ENCODE assay signal across 8 mouse cellular contexts in the genomic region with DNA sequence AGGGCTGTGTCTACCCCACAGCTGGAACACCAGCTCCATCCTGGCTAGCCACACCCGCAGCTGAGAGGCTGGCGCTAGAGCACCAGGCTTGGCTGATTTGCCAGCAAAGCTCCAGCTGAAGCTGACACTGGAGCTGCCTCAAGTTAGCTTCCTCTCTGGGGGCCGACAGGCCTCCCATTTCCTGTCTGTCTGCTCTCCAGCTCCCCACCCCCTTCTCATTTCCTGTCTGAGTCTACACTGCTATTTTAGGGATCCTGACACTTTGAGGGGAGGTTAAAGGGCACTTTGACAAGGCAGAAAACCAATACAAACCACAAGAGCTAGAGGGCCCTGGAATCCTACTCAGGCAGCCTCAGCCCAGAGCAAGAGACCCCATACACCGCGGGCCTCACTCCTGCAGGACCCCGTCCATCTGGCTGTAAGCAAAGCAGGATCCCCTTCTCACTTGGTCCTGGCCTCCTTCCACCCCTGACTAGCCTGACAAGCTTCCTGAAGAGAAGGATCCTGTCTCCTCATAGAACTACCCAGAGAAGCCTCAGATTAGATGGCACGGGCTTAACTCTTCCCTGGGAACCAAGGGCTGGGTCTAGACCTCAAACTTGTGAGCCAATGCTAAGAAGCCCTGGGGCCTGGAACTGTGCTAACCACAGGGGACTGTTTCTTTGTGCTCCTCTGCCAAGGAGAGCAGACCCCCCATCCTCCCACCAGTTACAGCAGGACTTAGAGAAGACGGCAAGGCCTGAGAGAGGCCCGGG. TPM values are rescaled to one million over a fixed set of nuclear protein-coding genes. Genes with fewer than 3 reads are reported as not detected.
DNase-seq lines count a peak whose midpoint lies in the region; ATAC-seq and TF ChIP-seq lines count a peak whose summit lies in the region.

No protein-coding gene starts in this region.

- dilution Hi-C loops in CH12.LX (cut with MboI; ENCODE audit: extremely low pct_ligation_motif_present, extremely low pct_unique_long_range_greater_than_20kb, low sequenced_read_pairs), result no loop called here

- peak; percentile 44; the same call in 1 of the 2 replicates for TF ChIP-seq POLR2A in CH12.LX (IDR thresholded peaks at IDR 0.05; ENCODE audit: low read depth, low read length)

- no peaks in the 10 kb centered on the region for H3K27me3 ChIP-seq in CH12.LX (replicated peaks)
- no peaks in the 10 kb centered on the region; the same call in 1 of the 2 replicates for H3K27me3 ChIP-seq in hindbrain, embryonic 12.5 days
- H3K27me3 ChIP-seq in stomach, embryonic 16.5 days (ENCODE audit: control insufficient read depth, insufficient read depth, low read length), result no peaks in the 10 kb centered on the region

- peak; percentile 51 for TF ChIP-seq RAD21 in CH12.LX (IDR thresholded peaks at IDR 0.05; ENCODE audit: low read depth, low read length)

- peak in 1 of 2 experiments; percentile 47; a peak in 2 of 4 replicates for TF ChIP-seq CTCF in CH12.LX (conservative IDR thresholded peaks at IDR 0.05 in 1 of 2, IDR thresholded peaks at IDR 0.05 in 1 of 2; ENCODE audit: low read depth in 2 of 2, low read length in 2 of 2)

- peaks cover 26 to 73% of the 10 kb centered on the region in 2 experiments for H3K36me3 ChIP-seq in CH12.LX (replicated peaks in 1 of 2; ENCODE audit: control insufficient read depth in 1 of 2, insufficient read depth in 1 of 2, low read length in 1 of 2)
- peaks cover 14% of the 10 kb centered on the region for H3K36me3 ChIP-seq in hindbrain, embryonic 12.5 days
- H3K36me3 ChIP-seq in stomach, embryonic 16.5 days (ENCODE audit: control insufficient read depth, insufficient read depth, low read length), result no peaks in the 10 kb centered on the region; the same call in 1 of the 2 replicates

- H3K9me3 ChIP-seq in CH12.LX (replicated peaks; ENCODE audit: low read length), result no peaks in the 10 kb centered on the region
- H3K9me3 ChIP-seq in hindbrain, embryonic 12.5 days (replicated peaks), result no peaks in the 10 kb centered on the region
- no peaks in the 10 kb centered on the region for H3K9me3 ChIP-seq in stomach, embryonic 16.5 days (replicated peaks; ENCODE audit: control insufficient read depth, low read length)

- peaks cover 44 to 83% of the 10 kb centered on the region in 2 experiments for H3K4me1 ChIP-seq in CH12.LX (ENCODE audit: control insufficient read depth in 1 of 2, insufficient read depth in 2 of 2)
- H3K4me1 ChIP-seq in hindbrain, embryonic 12.5 days, result peaks cover 29% of the 10 kb centered on the region
- H3K4me1 ChIP-seq in stomach, embryonic 16.5 days (ENCODE audit: control insufficient read depth, insufficient read depth, low read length), result peaks cover 25% of the 10 kb centered on the region

- peak overlapping the region; percentile 28 for H3K9ac ChIP-seq in CH12.LX (ENCODE audit: insufficient read depth, low read depth)
- H3K9ac ChIP-seq in hindbrain, embryonic 12.5 days, result no peak overlapping the region
- peak overlapping the region; percentile 41 for H3K9ac ChIP-seq in stomach, embryonic 16.5 days (ENCODE audit: low read length)

- intact Hi-C loops in left cerebral cortex, postnatal 4 days (cut with DNase I), result no loop called here

- in situ Hi-C loops in CH12.LX (cut with MboI; ENCODE audit: low pct_ligation_motif_present, low pct_unique_long_range_greater_than_20kb, low sequenced_read_pairs), result loop anchor here (5.0 kb wide), 1 partner anchor 34 kb away; no protein-coding TSS in a partner anchor

- H3K4me3 ChIP-seq in CH12.LX (replicated peaks in 1 of 3; ENCODE audit: low read depth in 2 of 3, low read length in 2 of 3, poor library complexity in 1 of 3), result peak overlapping the region in 1 of 3 experiments; percentile 2
- no peak overlapping the region for H3K4me3 ChIP-seq in hindbrain, embryonic 12.5 days
- H3K4me3 ChIP-seq in stomach, embryonic 16.5 days (replicated peaks; ENCODE audit: low read length), result no peak overlapping the region

- ATAC-seq in hindbrain, embryonic 12.5 days (ENCODE audit: low FRiP score), result no peak
- peak; percentile 81 for ATAC-seq in stomach, embryonic 16.5 days (ENCODE audit: insufficient read depth, low FRiP score)

- peak; percentile 98 for DNase-seq in CH12.LX (ENCODE audit: extremely low read depth)
- DNase-seq in adrenal gland, postnatal 25 days, result peak; percentile 33
- DNase-seq in forelimb bud, embryonic 11.5 days (ENCODE audit: low read depth, low spot score), result peak; percentile 94
- DNase-seq in left cerebral cortex, postnatal 4 days, result peak; percentile 43
- peak; percentile 89 for DNase-seq in mesoderm, embryonic 11.5 days (ENCODE audit: low read depth, low spot score)
- DNase-seq in cerebellum, postnatal 25 days, result no peak

- H3K27ac ChIP-seq in CH12.LX (ENCODE audit: insufficient read depth, low read depth), result peak overlapping the region; percentile 81
- peak overlapping the region; percentile 86 for H3K27ac ChIP-seq in hindbrain, embryonic 12.5 days
- peak overlapping the region; percentile 94 for H3K27ac ChIP-seq in stomach, embryonic 16.5 days (ENCODE audit: low read length)

- WGBS in hindbrain, embryonic 12.5 days, result 55% methylated on average over 9 of the region's 9 CpGs
- WGBS in stomach, embryonic 16.5 days, result 27% methylated on average over 9 of the region's 9 CpGs

- H3K4me2 ChIP-seq in CH12.LX (ENCODE audit: insufficient read depth, low read depth, poor library complexity, severe bottlenecking), result peak overlapping the region; percentile 79
- H3K4me2 ChIP-seq in hindbrain, embryonic 12.5 days (replicated peaks), result no peak overlapping the region; the same call in 1 of the 2 replicates
- peak overlapping the region; percentile 5; the same call in 1 of the 2 replicates for H3K4me2 ChIP-seq in stomach, embryonic 16.5 days (ENCODE audit: low read depth, low read length)

- no peaks in the 10 kb centered on the region; the same call in 1 of the 2 replicates for H3K79me2 ChIP-seq in CH12.LX (replicated peaks; ENCODE audit: control insufficient read depth, extremely low read depth, insufficient read depth, poor library complexity, severe bottlenecking)

- TF ChIP-seq EP300 in CH12.LX (IDR thresholded peaks at IDR 0.05; ENCODE audit: low read length), result peak; percentile 90

TF ChIP-seq in CH12.LX, 34 proteins besides CTCF, POLR2A, EP300 and RAD21 (continues in another document):
- TF ChIP-seq TBP (conservative IDR thresholded peaks at IDR 0.05; ENCODE audit: low read depth, low read length) (0 out of 2 replicates have a peak, but pooled peaks have one; percentile 39), SIN3A (IDR thresholded peaks at IDR 0.05; ENCODE audit: low read length) (peak; percentile 94), JUN (IDR thresholded peaks at IDR 0.05; ENCODE audit: insufficient read depth, low read depth, low read length) (peak; percentile 82), HCFC1 (IDR thresholded peaks at IDR 0.05; ENCODE audit: low read depth, low read length) (peak; percentile 63), MAX (IDR thresholded peaks at IDR 0.05; ENCODE audit: low read length) (peak; percentile 35; the same call in 1 of the 2 replicates), USF1 (IDR thresholded peaks at IDR 0.05; ENCODE audit: low read depth, low read length) (no peak), RCOR1 (conservative IDR thresholded peaks at IDR 0.05; ENCODE audit: low read depth, low read length) (0 out of 2 replicates have a peak, but pooled peaks have one; percentile 23), IRF4 (IDR thresholded peaks at IDR 0.05; ENCODE audit: low read depth, low read length) (peak; percentile 90), ZMIZ1 (IDR thresholded peaks at IDR 0.05; ENCODE audit: low read depth, low read length) (no peak), BHLHE40 (IDR thresholded peaks at IDR 0.05; ENCODE audit: low read depth, low read length) (peak; percentile 66), ZNF384 (IDR thresholded peaks at IDR 0.05; ENCODE audit: low read depth, low read length) (peak; percentile 58; the same call in 1 of the 2 replicates), NELFE (IDR thresholded peaks at IDR 0.05; ENCODE audit: low read depth, low read length) (0 out of 2 replicates have a peak, but pooled peaks have one; percentile 40), USF2 (conservative IDR thresholded peaks at IDR 0.05; ENCODE audit: low read depth, low read length) (no peak)

RNA-seq across cellular contexts. Expression of gene Fmnl3, which starts 37.2 kb away (rescaled TPM):
- 28.6 and 28.8 TPM in 2 replicates for total RNA-seq in CH12.LX (2012; rRNA removed)
- 23.5 and 24.2 TPM in 2 replicates for total RNA-seq in CH12.LX (2014; rRNA removed)
- polyA plus RNA-seq in CH12.LX (2012; ENCODE audit: insufficient read length, low read depth), result 49.3 and 50.6 TPM in 2 replicates
- total RNA-seq in adrenal gland, postnatal 25 days (2021), result 16.4 and 24.1 TPM in 2 replicates
- 19.7 and 23.4 TPM in 2 replicates for polyA plus RNA-seq in hindbrain, embryonic 12.5 days (2016; fragmentation: Nextera tagmentation; extraction: Ambion mirVana)
- 10 to 100 TPM; 23.2 to 24.0 TPM for total RNA-seq in left cerebral cortex, postnatal 4 days (2021)
- polyA plus RNA-seq in stomach, embryonic 16.5 days (2015; fragmentation: Nextera tagmentation; extraction: Ambion mirVana), result 14.2 and 16.6 TPM in 2 replicates

RNA-seq across cellular contexts. Expression of gene Fam186b, which starts 37.4 kb away (rescaled TPM):
- 0.04 TPM in 1 of 2 replicates, not detected in the other for total RNA-seq in CH12.LX (2012; rRNA removed)
- not detected in 2 replicates for total RNA-seq in CH12.LX (2014; rRNA removed)
- 0.11 TPM in 1 of 2 replicates, not detected in the other for polyA plus RNA-seq in CH12.LX (2012; ENCODE audit: insufficient read length, low read depth)
- 2.4 and 4.8 TPM in 2 replicates for total RNA-seq in adrenal gland, postnatal 25 days (2021)
- polyA plus RNA-seq in hindbrain, embryonic 12.5 days (2016; fragmentation: Nextera tagmentation; extraction: Ambion mirVana), result 0.10 and 0.22 TPM in 2 replicates
- 1 to 10 TPM in 1 of 2 experiments, under 1 TPM in 1; 0.64 to 1.3 TPM for total RNA-seq in left cerebral cortex, postnatal 4 days (2021)
- 0.06 and 0.10 TPM in 2 replicates for polyA plus RNA-seq in stomach, embryonic 16.5 days (2015; fragmentation: Nextera tagmentation; extraction: Ambion mirVana)

RNA-seq across cellular contexts. Expression of gene Prpf40b, which starts 38.2 kb away (rescaled TPM):
- total RNA-seq in CH12.LX (2012; rRNA removed), result 18.8 and 27.9 TPM in 2 replicates
- total RNA-seq in CH12.LX (2014; rRNA removed), result 11.7 and 14.3 TPM in 2 replicates
- polyA plus RNA-seq in CH12.LX (2012; ENCODE audit: insufficient read length, low read depth), result 31.6 and 31.8 TPM in 2 replicates
- 55.2 and 59.6 TPM in 2 replicates for total RNA-seq in adrenal gland, postnatal 25 days (2021)
- 82.3 and 83.3 TPM in 2 replicates for polyA plus RNA-seq in hindbrain, embryonic 12.5 days (2016; fragmentation: Nextera tagmentation; extraction: Ambion mirVana)
- total RNA-seq in left cerebral cortex, postnatal 4 days (2021), result 100 to 1,000 TPM; 125 to 132 TPM
- polyA plus RNA-seq in stomach, embryonic 16.5 days (2015; fragmentation: Nextera tagmentation; extraction: Ambion mirVana), result 42.5 and 44.3 TPM in 2 replicates

RNA-seq across cellular contexts. Expression of gene Tmbim6, which starts 59.6 kb away (rescaled TPM):
- total RNA-seq in CH12.LX (2012; rRNA removed), result 223 and 268 TPM in 2 replicates
- 260 and 269 TPM in 2 replicates for total RNA-seq in CH12.LX (2014; rRNA removed)
- 313 and 329 TPM in 2 replicates for polyA plus RNA-seq in CH12.LX (2012; ENCODE audit: insufficient read length, low read depth)
- total RNA-seq in adrenal gland, postnatal 25 days (2021), result 719 and 813 TPM in 2 replicates
- polyA plus RNA-seq in hindbrain, embryonic 12.5 days (2016; fragmentation: Nextera tagmentation; extraction: Ambion mirVana), result 271 and 274 TPM in 2 replicates
- total RNA-seq in left cerebral cortex, postnatal 4 days (2021), result 100 to 1,000 TPM; 238 to 247 TPM
- 438 and 480 TPM in 2 replicates for polyA plus RNA-seq in stomach, embryonic 16.5 days (2015; fragmentation: Nextera tagmentation; extraction: Ambion mirVana)

Comparison
In these comparisons a context has a peak if more than half of its experiments do, and no peak if none do; other contexts are left out.
1. DNase-seq: peak in CH12.LX (single experiment), adrenal gland, postnatal 25 days (single experiment), forelimb bud, embryonic 11.5 days (single experiment), left cerebral cortex, postnatal 4 days (single experiment) and mesoderm, embryonic 11.5 days (single experiment); none in cerebellum, postnatal 25 days (0 of 2).
2. Peak in every context shown above with its lines, with median percentiles within 50 percentile points of each other: H3K27ac ChIP-seq.